Mouse (Mus musculus) kidney, embryonic 16.5 days (tissue): ENCODE results near the gene Ddx27. TPM values are rescaled to one million over a fixed set of nuclear protein-coding genes. Genes with fewer than 3 reads are reported as not detected.

Source experiments
- ATAC-seq: fragments of 200-750 bp; cut with Nextera tagmentation; 2 replicates; pipeline ENCODE4 v1.8.0; 2017; ENCODE audit warnings: moderate TSS enrichment; ENCODE audit not compliant: low FRiP score, low TSS enrichment
- H3K27ac ChIP-seq: fragments of 300-500 bp; sonication (generic); 2 replicates; pipeline ENCODE4 v1.5.1; 2014; ENCODE audit warnings: low read length
- H3K27me3 ChIP-seq: fragments of 300-500 bp; sonication (generic); 2 replicates; pipeline ENCODE4 v1.6.1; 2014; ENCODE audit warnings: low read length, control low read depth, mixed read lengths; ENCODE audit not compliant: insufficient read depth
- H3K36me3 ChIP-seq: fragments of 300-500 bp; sonication (generic); 2 replicates; pipeline ENCODE4 v1.6.1; 2014; ENCODE audit warnings: low read length, control low read depth, mixed read lengths; ENCODE audit not compliant: insufficient read depth
- H3K4me1 ChIP-seq: fragments of 300-500 bp; sonication (generic); 2 replicates; pipeline ENCODE4 v1.6.1; 2014; ENCODE audit warnings: low read length, control low read depth, mixed read lengths; ENCODE audit not compliant: insufficient read depth
- H3K4me2 ChIP-seq: fragments of 300-500 bp; sonication (generic); replicated peaks from 2 replicates; pipeline ENCODE4 v1.6.1; 2014; ENCODE audit warnings: low read depth, low read length
- H3K4me3 ChIP-seq: fragments of 300-500 bp; sonication (generic); 2 replicates; pipeline ENCODE4 v1.5.1; 2014; ENCODE audit warnings: mild to moderate bottlenecking, low read length
- H3K9ac ChIP-seq: fragments of 300-500 bp; sonication (generic); replicated peaks from 2 replicates; pipeline ENCODE4 v1.6.1; 2014; ENCODE audit warnings: low read length
- H3K9me3 ChIP-seq: fragments of 300-500 bp; sonication (generic); 2 replicates; pipeline ENCODE4 v1.6.1; 2016; ENCODE audit warnings: low read length, control low read depth
- WGBS: fragments of 180-500 bp; shearing (Covaris S2); extraction: QIAGEN DNeasy Blood & Tissue Kit; methylation state at CpG from one replicate; pipeline ENCODE4 v1.1.7; 2014; 5-methylcytosine and 5-hydroxymethylcytosine counted together
- polyA plus RNA-seq: library from polyadenylated mRNA; unstranded; fragments of >200 nt; fragmentation: Nextera tagmentation; extraction: Ambion mirVana; gene quantifications from 2 replicates; pipeline ENCODE4 v1.2.1, GENCODE M21; 2015

Ddx27 gene
- polyA plus RNA-seq, 1 experiment from 2014 or later, result 57.6 TPM

DNA sequence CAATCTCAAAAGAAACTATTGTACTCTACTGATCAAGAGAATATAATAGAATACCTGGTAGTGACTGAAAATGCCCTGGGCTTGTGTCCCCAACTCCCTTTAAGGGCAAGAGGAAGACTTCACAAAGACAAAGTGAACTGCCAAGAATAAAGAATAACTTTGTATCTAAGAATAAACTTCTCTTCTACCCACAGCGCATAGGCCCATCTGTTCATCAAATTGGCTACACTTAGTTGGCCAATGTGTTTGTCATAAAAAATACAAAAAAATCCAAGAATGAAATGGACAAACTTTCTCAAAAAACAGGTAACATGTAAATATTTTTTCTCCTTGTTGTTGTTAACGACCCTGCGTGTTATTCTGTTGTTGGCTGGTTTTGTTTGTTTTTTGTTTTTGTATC is 4.4 kb upstream of the Ddx27 start:
- Histone ChIP-seq H3K36me3 (no peaks in the 10 kb centered on the region), H3K4me2 (no peak overlapping the region), H3K4me1 (peaks cover 4% of the 10 kb centered on the region; the same call in 1 of the 2 replicates), H3K9ac (no peak overlapping the region), H3K9me3 (no peaks in the 10 kb centered on the region), H3K4me3 (no peak overlapping the region), H3K27ac (no peak overlapping the region), H3K27me3 (no peaks in the 10 kb centered on the region)
- no peak for ATAC-seq
- WGBS, result 87% methylated on average over 3 of the region's 3 CpGs

DNA sequence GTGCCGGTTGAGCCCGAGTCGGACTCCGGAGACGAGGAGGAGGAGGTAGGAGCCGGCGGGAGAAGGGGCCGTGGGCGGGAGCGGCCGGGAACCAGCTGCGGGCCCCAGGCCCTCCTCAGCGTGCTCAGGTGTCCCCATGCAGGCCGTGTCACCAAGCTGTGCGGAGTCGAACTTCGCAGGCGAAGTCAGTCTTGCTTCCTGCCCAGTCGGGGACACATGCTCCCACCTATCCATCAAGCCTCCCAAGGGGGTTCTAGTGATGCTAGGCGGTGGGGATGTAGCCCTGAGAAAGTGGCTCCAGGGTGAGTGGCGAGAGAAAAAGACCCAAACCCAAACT is 357 bp downstream of the Ddx27 start:
- peak overlapping the region; percentile 93 for H3K4me2 ChIP-seq
- peak overlapping the region; percentile 82 for H3K4me3 ChIP-seq
- peaks cover 19% of the 10 kb centered on the region for H3K36me3 ChIP-seq
- H3K4me1 ChIP-seq, result peaks cover 17% of the 10 kb centered on the region
- peak overlapping the region; percentile 89 for H3K9ac ChIP-seq
- peak; percentile 81 for ATAC-seq
- H3K9me3 ChIP-seq, result no peaks in the 10 kb centered on the region
- H3K27me3 ChIP-seq, result no peaks in the 10 kb centered on the region
- peak overlapping the region; percentile 44; the same call in 1 of the 2 replicates for H3K27ac ChIP-seq
- under 1% methylated on average over 21 of the region's 21 CpGs for WGBS

DNA sequence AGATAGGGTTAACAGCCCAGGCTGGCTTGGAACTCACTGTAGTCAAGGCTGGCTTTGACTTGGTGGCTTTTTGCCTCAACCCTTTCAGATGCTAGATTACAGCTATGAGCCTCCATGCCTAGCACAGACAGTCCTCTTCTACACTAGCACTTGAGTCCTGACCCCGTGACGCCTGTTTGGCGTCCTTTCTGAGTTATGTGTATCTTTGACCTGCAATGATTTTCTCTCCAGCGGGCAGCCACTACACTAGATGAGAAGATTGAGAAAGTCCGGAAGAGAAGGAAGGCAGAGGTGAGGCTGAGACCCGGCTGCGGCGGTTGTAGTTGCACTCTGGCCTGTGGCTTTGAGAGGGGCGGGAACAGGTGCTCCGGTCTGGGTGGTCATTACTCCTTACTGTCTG is 4.4 kb downstream of the Ddx27 start:
- no peak overlapping the region for H3K27ac ChIP-seq
- ATAC-seq, result no peak
- WGBS, result 81% methylated on average over 10 of the region's 10 CpGs
- H3K4me1 ChIP-seq, result peaks cover 17% of the 10 kb centered on the region
- H3K36me3 ChIP-seq, result peaks cover 47% of the 10 kb centered on the region
- no peak overlapping the region for H3K4me3 ChIP-seq
- no peak overlapping the region for H3K4me2 ChIP-seq
- no peak overlapping the region; the same call in 1 of the 2 replicates for H3K9ac ChIP-seq
- no peaks in the 10 kb centered on the region for H3K27me3 ChIP-seq
- H3K9me3 ChIP-seq, result no peaks in the 10 kb centered on the region

DNA sequence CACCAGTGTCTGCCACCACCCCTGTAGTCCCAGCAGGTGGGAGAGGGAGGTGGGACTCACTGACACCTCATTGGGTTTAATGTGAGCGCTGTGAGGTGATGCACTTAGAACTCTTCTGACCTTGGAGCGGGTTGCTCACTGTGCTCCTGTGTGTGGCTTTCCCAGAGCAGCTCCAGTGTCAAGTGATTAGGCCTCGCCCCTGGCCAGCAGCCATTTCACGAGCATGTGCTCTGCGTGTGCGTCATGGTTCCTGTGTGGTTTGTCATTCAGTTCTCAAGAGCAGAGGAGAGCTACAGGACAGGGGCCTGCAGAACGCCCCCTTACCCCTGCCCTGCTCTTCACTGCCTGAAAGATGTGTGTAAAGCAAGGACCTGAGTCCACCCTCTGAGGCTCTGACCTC is 13.6 kb downstream of the Ddx27 start:
- 91% methylated on average over 7 of the region's 7 CpGs for WGBS
- ATAC-seq, result no peak
- Histone ChIP-seq H3K27ac (no peak overlapping the region), H3K4me1 (no peaks in the 10 kb centered on the region), H3K4me2 (no peak overlapping the region), H3K9ac (no peak overlapping the region), H3K36me3 (peaks cover 77% of the 10 kb centered on the region), H3K27me3 (no peaks in the 10 kb centered on the region), H3K9me3 (no peaks in the 10 kb centered on the region), H3K4me3 (no peak overlapping the region)

DNA sequence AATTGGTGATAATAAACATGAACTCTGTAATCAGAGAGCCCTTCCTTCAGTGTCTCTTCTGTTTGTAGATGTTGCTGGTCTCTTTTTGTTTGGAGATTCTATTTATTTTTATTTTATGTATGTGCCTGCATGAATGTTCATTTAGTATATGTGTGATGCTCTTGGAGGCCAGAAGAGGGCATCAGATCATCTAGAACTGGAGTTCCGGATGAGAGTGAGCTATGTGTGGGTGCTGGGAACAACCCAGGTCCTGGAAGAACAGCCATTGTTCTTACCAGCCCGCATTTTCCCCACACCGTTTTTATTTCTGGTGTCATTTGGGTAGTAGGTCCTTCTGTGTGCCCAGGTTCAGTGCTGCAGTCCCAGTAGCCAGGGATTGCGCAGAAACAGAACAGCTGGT is 15.5 kb downstream of the Ddx27 start:
- no peak overlapping the region for H3K4me3 ChIP-seq
- no peaks in the 10 kb centered on the region for H3K4me1 ChIP-seq
- peaks cover 83% of the 10 kb centered on the region for H3K36me3 ChIP-seq
- 93% methylated on average over 4 of the region's 4 CpGs for WGBS
- no peak overlapping the region for H3K9ac ChIP-seq
- no peaks in the 10 kb centered on the region for H3K9me3 ChIP-seq
- no peak overlapping the region for H3K27ac ChIP-seq
- no peak overlapping the region for H3K4me2 ChIP-seq
- no peak for ATAC-seq
- H3K27me3 ChIP-seq, result no peaks in the 10 kb centered on the region

DNA sequence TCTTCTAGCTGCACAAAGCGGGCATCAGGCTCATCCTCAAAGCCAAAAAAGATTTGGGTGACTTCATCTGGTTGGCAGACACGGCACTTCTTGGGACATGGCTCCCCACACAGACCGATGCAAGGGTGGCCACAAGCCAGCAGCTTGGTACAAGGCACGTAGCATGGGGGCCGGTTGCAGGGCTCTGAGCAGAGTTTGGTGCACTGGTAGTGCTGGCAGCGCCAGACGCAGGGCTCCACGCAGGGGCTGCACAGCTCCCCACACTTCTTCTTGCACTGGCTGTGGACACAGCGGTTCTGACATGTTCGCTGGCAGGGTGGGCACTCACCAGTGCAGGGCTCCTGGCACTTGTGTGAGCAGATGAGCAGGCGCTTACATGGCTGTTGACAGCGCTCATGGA is 22.7 kb downstream of the Ddx27 start:
- Histone ChIP-seq H3K36me3 (peaks cover 94% of the 10 kb centered on the region), H3K4me2 (no peak overlapping the region), H3K4me1 (no peaks in the 10 kb centered on the region), H3K27me3 (no peaks in the 10 kb centered on the region), H3K4me3 (no peak overlapping the region), H3K9me3 (no peaks in the 10 kb centered on the region), H3K27ac (no peak overlapping the region), H3K9ac (no peak overlapping the region)
- 95% methylated on average over 12 of the region's 12 CpGs for WGBS
- no peak for ATAC-seq

DNA sequence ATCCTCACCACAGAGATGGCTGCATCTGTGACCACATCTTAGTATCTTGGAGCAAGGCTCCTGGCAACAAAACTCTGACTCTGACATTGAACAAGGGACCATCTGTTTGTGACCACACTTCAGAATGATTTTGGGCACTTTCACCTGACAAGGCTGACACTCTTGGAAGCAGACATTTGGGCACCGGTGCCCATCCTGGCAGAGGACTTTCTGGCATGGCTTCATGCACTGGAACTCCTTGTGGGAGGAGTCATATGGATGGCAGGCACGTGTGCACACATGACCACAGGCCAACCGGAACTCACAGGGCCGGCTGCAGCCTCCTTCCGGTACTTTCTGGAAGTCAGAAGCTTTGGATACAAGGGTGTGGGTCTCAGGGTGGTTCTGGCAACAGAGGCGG is 23.3 kb downstream of the Ddx27 start:
- H3K9me3 ChIP-seq, result no peaks in the 10 kb centered on the region
- no peak overlapping the region for H3K27ac ChIP-seq
- no peak overlapping the region for H3K9ac ChIP-seq
- WGBS, result 91% methylated on average over 6 of the region's 6 CpGs
- H3K36me3 ChIP-seq, result peaks cover 98% of the 10 kb centered on the region
- ATAC-seq, result no peak
- no peaks in the 10 kb centered on the region for H3K27me3 ChIP-seq
- no peak overlapping the region for H3K4me3 ChIP-seq
- H3K4me2 ChIP-seq, result no peak overlapping the region
- H3K4me1 ChIP-seq, result no peaks in the 10 kb centered on the region

DNA sequence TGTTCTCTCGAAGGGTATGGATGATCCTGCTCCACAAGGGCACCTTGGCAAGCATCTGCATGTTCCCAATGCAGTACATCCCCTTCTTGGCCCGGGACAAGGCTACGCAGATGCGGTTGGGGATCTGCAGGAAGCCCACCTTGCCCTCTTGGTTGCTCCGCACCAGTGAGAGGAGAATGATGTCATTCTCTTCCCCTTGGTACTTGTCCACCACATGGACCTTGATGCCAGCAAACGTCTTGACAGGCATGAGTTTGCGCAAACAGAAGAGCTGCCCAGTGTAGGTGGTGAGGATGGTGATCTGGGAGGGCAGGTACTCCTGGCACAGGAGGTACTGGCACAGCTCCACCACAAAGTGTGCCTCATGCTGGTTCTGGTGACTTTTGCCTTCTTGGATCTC is 23.7 kb downstream of the Ddx27 start:
- peaks cover 98% of the 10 kb centered on the region for H3K36me3 ChIP-seq
- no peak for ATAC-seq
- no peak overlapping the region for H3K27ac ChIP-seq
- no peaks in the 10 kb centered on the region for H3K9me3 ChIP-seq
- H3K4me2 ChIP-seq, result no peak overlapping the region
- H3K4me3 ChIP-seq, result no peak overlapping the region
- H3K4me1 ChIP-seq, result no peaks in the 10 kb centered on the region
- 92% methylated on average over 7 of the region's 7 CpGs for WGBS
- H3K27me3 ChIP-seq, result no peaks in the 10 kb centered on the region
- H3K9ac ChIP-seq, result no peak overlapping the region

DNA sequence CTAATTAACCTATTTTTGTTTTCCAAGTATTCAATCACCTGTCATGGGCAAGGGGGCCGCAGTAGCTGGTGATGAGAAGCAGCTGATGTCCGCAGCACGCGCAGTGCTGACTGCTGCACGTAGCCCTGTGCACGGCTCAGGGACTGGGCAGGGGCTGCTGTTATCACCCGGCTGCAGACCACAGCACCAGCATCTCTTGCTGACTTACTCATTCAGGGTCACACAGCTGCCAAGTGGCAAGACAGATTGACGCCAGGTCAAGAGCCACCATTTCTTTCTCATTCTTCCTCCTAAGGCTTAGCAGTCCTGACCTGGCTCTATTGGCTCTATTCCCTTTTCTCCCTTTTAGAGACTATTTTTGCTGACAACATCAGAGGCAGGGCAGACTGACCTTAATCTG is 24.4 kb downstream of the Ddx27 start:
- Histone ChIP-seq H3K4me2 (no peak overlapping the region), H3K27me3 (no peaks in the 10 kb centered on the region), H3K4me3 (no peak overlapping the region), H3K36me3 (peaks cover 98% of the 10 kb centered on the region), H3K4me1 (no peaks in the 10 kb centered on the region), H3K27ac (no peak overlapping the region), H3K9ac (no peak overlapping the region), H3K9me3 (no peaks in the 10 kb centered on the region)
- 0 out of 2 replicates have a peak, but pooled peaks have one; percentile 37 for ATAC-seq
- WGBS, result 37% methylated on average over 8 of the region's 8 CpGs

DNA sequence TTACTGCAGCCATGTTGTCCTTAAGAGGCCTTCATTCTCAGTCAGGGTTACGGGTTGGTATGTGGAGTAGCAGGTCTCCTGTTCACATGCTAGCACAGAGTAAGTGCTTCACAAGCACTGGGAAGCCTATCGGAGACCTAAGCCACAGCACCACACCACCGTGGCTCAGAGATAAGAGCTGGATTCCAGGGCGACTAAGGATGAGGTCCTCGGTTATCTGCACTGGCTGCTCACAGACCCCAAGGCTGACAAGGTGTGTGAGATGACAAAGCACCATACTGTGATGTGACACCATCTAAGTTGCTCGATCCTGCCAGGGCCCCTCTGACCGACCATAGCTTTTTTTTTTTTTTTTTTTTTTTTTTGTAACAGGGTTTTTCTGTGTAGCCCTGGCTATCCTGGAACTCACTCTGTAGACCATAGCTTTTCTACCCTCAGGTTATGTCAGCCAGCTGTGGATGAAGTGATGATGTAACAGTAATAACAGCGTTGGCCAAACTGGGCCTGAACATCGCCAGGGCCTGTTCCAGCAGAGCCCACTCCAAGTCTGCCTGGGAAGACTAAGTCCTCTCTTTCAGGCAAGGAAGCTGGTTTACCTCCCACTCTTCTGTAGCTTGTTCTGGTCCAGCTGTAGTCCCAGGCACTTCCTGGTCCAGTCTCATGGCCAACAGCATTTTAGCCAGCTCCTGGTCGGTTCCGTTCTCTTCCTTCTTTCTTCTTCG is 28.6 kb downstream of the Ddx27 start:
- ATAC-seq, result no peak

More for the DNA sequence above, 28.6 kb downstream of the Ddx27 start:
- Histone ChIP-seq H3K9ac (no peak overlapping the region), H3K27me3 (no peaks in the 10 kb centered on the region), H3K36me3 (peaks cover 83% of the 10 kb centered on the region), H3K27ac (no peak overlapping the region), H3K4me1 (no peaks in the 10 kb centered on the region), H3K4me3 (no peak overlapping the region), H3K4me2 (no peak overlapping the region), H3K9me3 (no peaks in the 10 kb centered on the region)
- 89% methylated on average over 12 of the region's 12 CpGs for WGBS
